9 mouse cellular contexts compared by ENCODE assay signal in the genomic region with DNA sequence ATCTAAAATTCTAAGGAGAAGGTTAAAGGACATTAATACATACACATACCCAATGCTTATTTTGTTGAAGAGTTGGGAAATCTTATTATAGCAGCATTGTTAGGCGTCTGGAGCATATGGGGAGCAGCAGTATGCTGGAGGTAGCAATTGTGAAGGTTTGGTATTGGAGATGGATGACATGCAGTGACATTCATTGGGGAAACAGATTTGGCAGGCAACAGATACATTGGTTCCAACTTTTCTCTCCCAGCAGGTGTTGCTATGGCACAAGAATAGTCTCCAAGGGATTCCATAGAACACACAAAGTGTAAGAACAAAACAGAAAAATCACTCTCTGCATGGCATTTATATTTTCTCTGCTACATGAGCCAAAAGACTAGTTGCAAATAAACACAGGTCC.
DNase-seq lines count a peak whose midpoint lies in the region; ATAC-seq lines count a peak whose summit lies in the region.
"Had no signal": no experiment of that assay in that cellular context is flagged by ENCODE, and none has a peak within 500 bp of the region (broad histone marks: within the 10 kb centered on the region; RNA-seq: fewer than 3 reads in every experiment).

No protein-coding gene starts in this region.

- intact Hi-C loops in left cerebral cortex, postnatal 4 days (cut with DNase I): no loop called here

- ATAC-seq in megakaryocyte, adult 5-6 weeks (ENCODE audit: poor library complexity, severe bottlenecking): no peak

- peak; percentile 7 for DNase-seq in adrenal gland, postnatal 10 days
- no peak for DNase-seq in adrenal gland, postnatal 25 days
- peak; percentile 27 for DNase-seq in left cerebral cortex, postnatal 4 days
- no peak for DNase-seq in left cerebral cortex, adult 11 months (ENCODE audit: low spot score)
- DNase-seq in cerebellum, adult 9-11 months: peak; percentile 14
- DNase-seq in layer of hippocampus, adult 9-10 months (ENCODE audit: low spot score): peak; percentile 52
- no peak for DNase-seq in embryo, embryonic 11 days
- DNase-seq: thymus, adult 2 months had no signal

Comparison
In these comparisons a context has a peak if more than half of its experiments do, and no peak if none do; other contexts are left out.
1. DNase-seq: peak in adrenal gland, postnatal 10 days (single experiment), left cerebral cortex, postnatal 4 days (single experiment), cerebellum, adult 9-11 months (single experiment) and layer of hippocampus, adult 9-10 months (single experiment); none in adrenal gland, postnatal 25 days (single experiment), left cerebral cortex, adult 11 months (single experiment) and embryo, embryonic 11 days (single experiment).